Comparison of ENCODE assay signal across 27 mouse cellular contexts in the genomic region with DNA sequence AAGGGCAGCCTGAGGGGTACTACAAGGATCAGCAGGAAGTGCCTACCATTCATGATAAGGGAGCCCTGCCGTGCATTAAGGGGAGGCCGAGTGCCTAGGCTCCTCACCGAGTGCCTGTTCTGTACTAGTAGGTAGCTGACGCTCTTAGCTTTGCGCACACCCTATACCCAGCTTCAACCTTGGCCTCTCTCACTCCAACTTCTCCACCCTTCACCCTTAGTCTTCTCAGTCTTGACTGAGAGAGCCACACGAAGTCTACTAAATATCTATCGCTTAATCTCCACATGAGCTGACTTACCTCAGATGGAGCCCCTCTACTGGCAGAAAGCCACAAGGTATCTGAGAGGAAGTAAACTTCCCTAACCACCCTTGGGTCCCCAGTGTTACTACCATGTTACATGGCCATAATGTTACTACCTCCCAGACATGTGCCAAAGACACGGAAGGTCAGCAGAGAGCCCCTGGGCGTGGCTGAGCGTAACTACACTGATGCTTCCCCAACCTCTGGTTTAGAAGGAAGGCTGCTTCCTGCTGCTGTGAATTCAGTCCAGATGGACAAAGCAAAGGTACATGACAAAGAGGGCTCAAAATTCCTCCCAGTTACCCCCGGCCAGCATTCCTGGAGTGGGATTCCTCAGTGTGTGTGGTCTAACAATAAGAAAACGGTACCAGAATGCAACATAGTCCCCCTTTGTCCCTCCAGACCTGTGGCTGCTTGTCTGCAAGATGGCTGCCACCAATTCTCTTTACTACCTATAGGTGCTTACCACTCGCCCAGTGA.
DNase-seq lines count a peak whose midpoint lies in the region; ATAC-seq and TF ChIP-seq lines count a peak whose summit lies in the region.
"Had no signal": no experiment of that assay in that cellular context is flagged by ENCODE, and none has a peak within 500 bp of the region (broad histone marks: within the 10 kb centered on the region; RNA-seq: fewer than 3 reads in every experiment).

No protein-coding gene starts in this region.

- H3K9ac ChIP-seq in liver, embryonic 13.5 days: no peak overlapping the region
- H3K9ac ChIP-seq in lung, postnatal 0 days (replicated peaks; ENCODE audit: low read depth): no peak overlapping the region
- H3K9ac ChIP-seq: forebrain, embryonic 15.5 days; limb, embryonic 12.5 days; liver, embryonic 15.5 days; neural tube, embryonic 13.5 days had no signal

- intact Hi-C loops in heart, postnatal 25 days (cut with DNase I): no loop called here
- intact Hi-C loops in heart, postnatal 36 days (cut with DNase I): no loop called here

- H3K9me3 ChIP-seq in liver, embryonic 13.5 days (replicated peaks): no peaks in the 10 kb centered on the region
- no peaks in the 10 kb centered on the region for H3K9me3 ChIP-seq in lung, postnatal 0 days (ENCODE audit: low read length)
- H3K9me3 ChIP-seq: forebrain, embryonic 15.5 days; limb, embryonic 12.5 days; liver, embryonic 15.5 days; neural tube, embryonic 13.5 days had no signal

- no peak for TF ChIP-seq EP300 in lung, postnatal 0 days (IDR thresholded peaks at IDR 0.05)

- H3K4me3 ChIP-seq in liver, embryonic 13.5 days (replicated peaks): no peak overlapping the region
- no peak overlapping the region for H3K4me3 ChIP-seq in lung, postnatal 0 days (ENCODE audit: low read depth, low read length)
- H3K4me3 ChIP-seq: forebrain, embryonic 15.5 days; limb, embryonic 12.5 days; liver, embryonic 15.5 days; neural tube, embryonic 13.5 days had no signal

- H3K4me2 ChIP-seq in liver, embryonic 13.5 days: no peak overlapping the region
- H3K4me2 ChIP-seq in lung, postnatal 0 days (replicated peaks; ENCODE audit: low read depth, low read length): no peak overlapping the region
- H3K4me2 ChIP-seq: forebrain, embryonic 15.5 days; limb, embryonic 12.5 days; liver, embryonic 15.5 days; neural tube, embryonic 13.5 days had no signal

- H3K36me3 ChIP-seq in liver, embryonic 13.5 days: no peaks in the 10 kb centered on the region
- H3K36me3 ChIP-seq in lung, postnatal 0 days (ENCODE audit: insufficient read depth, low read length): peaks cover 34% of the 10 kb centered on the region
- H3K36me3 ChIP-seq: forebrain, embryonic 15.5 days; limb, embryonic 12.5 days; liver, embryonic 15.5 days; neural tube, embryonic 13.5 days had no signal

- WGBS in liver, embryonic 13.5 days (ENCODE audit: insufficient replicate concordance): 37% methylated on average over 13 of the region's 13 CpGs
- 79% methylated on average over 13 of the region's 13 CpGs for WGBS in lung, postnatal 0 days

- ATAC-seq in liver, embryonic 13.5 days (ENCODE audit: low read depth): peak; percentile 54
- no peak for ATAC-seq in lung, postnatal 0 days
- ATAC-seq: CD4-positive, CD25-positive, alpha-beta regulatory T cell, adult 4 months; forebrain, embryonic 15.5 days; hindbrain, postnatal 0 days; intestine, embryonic 16.5 days had no signal

- peak overlapping the region; percentile 27; the same call in 1 of the 2 replicates for H3K27ac ChIP-seq in liver, embryonic 13.5 days
- H3K27ac ChIP-seq in lung, postnatal 0 days (ENCODE audit: low read length): no peak overlapping the region
- H3K27ac ChIP-seq: forebrain, embryonic 15.5 days; hindbrain, postnatal 0 days; limb, embryonic 12.5 days; liver, embryonic 15.5 days; neural tube, embryonic 13.5 days had no signal

- H3K27me3 ChIP-seq in liver, embryonic 13.5 days: 0 out of 2 replicates have a peak, but pooled peaks cover 4% of the 10 kb centered on the region
- H3K27me3 ChIP-seq in lung, postnatal 0 days (replicated peaks; ENCODE audit: insufficient read depth, low read length): no peaks in the 10 kb centered on the region
- H3K27me3 ChIP-seq: forebrain, embryonic 15.5 days; liver, embryonic 15.5 days had no signal

- peak; percentile 93 for DNase-seq in heart, adult 11 months
- DNase-seq in heart, postnatal 25 days (ENCODE audit: low spot score): no peak
- DNase-seq in thymus, postnatal 0 days (ENCODE audit: low spot score): peak; percentile 22
- DNase-seq in thymus, adult 18-20 months: no peak
- DNase-seq in liver, embryonic 13.5 days: peak; percentile 6
- DNase-seq in lung, postnatal 0 days (ENCODE audit: low spot score): no peak
- DNase-seq in heart, postnatal 36 days: no peak
- DNase-seq: adrenal gland, postnatal 25 days; cerebellum, adult 8-10 months; cerebellum, postnatal 36 days; gastrocnemius, postnatal 25 days; heart, postnatal 4 days; kidney, adult 9 months; kidney, postnatal 25 days; lung, postnatal 10 days; midbrain, embryonic 14.5 days; retina, postnatal 1 day; right cerebral cortex, postnatal 25 days; spleen, adult 18-20 months; thymus, postnatal 4 days had no signal

- H3K4me1 ChIP-seq in liver, embryonic 13.5 days (replicated peaks): peaks cover 34% of the 10 kb centered on the region
- peaks cover 7% of the 10 kb centered on the region; the same call in 1 of the 2 replicates for H3K4me1 ChIP-seq in lung, postnatal 0 days (ENCODE audit: insufficient read depth, low read depth, low read length)

- no peak for TF ChIP-seq CTCF in lung, postnatal 0 days (IDR thresholded peaks at IDR 0.05)

Comparison
In these comparisons a context has a peak if more than half of its experiments do, and no peak if none do; other contexts are left out.
1. DNase-seq: peak in heart, adult 11 months (single experiment), thymus, postnatal 0 days (single experiment) and liver, embryonic 13.5 days (single experiment); none in heart, postnatal 25 days (single experiment), thymus, adult 18-20 months (0 of 2), lung, postnatal 0 days (single experiment) and heart, postnatal 36 days (0 of 2).